ENCODE assay signal across 9 mouse cellular contexts in genomic region chr4:145295589-145296300, GRCm38 (mm10). TPM values are rescaled to one million over a fixed set of nuclear protein-coding genes. Genes with fewer than 3 reads are reported as not detected.
DNase-seq lines count a peak whose midpoint lies in the region; ATAC-seq and TF ChIP-seq lines count a peak whose summit lies in the region.
"Had no signal": no experiment of that assay in that cellular context is flagged by ENCODE, and none has a peak within 500 bp of the region (broad histone marks: within the 10 kb centered on the region; RNA-seq: fewer than 3 reads in every experiment).

No protein-coding gene starts in this region.

- H3K4me2 ChIP-seq in hindbrain, embryonic 13.5 days: no peak overlapping the region
- H3K4me2 ChIP-seq in embryonic facial prominence, embryonic 11.5 days (ENCODE audit: low read depth, low read length): no peak overlapping the region
- H3K4me2 ChIP-seq in hindbrain, postnatal 0 days (ENCODE audit: low read depth, low read length): no peak overlapping the region
- no peak overlapping the region for H3K4me2 ChIP-seq in midbrain, postnatal 0 days (ENCODE audit: low read depth, low read length, poor library complexity, severe bottlenecking)
- H3K4me2 ChIP-seq: embryonic facial prominence, embryonic 15.5 days had no signal

- DNase-seq in hindbrain, embryonic 10.5 days (ENCODE audit: low spot score): peak; percentile 51
- peak; percentile 82 for DNase-seq in ZHBTc4 (ENCODE audit: low read depth, low spot score)
- peak; percentile 69 for DNase-seq in embryonic facial prominence, embryonic 11.5 days (ENCODE audit: low spot score)
- peak; percentile 82 for DNase-seq in hindbrain, postnatal 0 days (ENCODE audit: low spot score)
- peak; percentile 78 to 79 for DNase-seq in left cerebral cortex, postnatal 14 days (ENCODE audit: low spot score in 2 of 2)
- DNase-seq in midbrain, postnatal 0 days (ENCODE audit: low spot score): peak; percentile 76

- no peak overlapping the region for H3K27ac ChIP-seq in hindbrain, embryonic 10.5 days
- no peak overlapping the region for H3K27ac ChIP-seq in hindbrain, embryonic 13.5 days
- H3K27ac ChIP-seq in embryonic facial prominence, embryonic 11.5 days (replicated peaks; ENCODE audit: low read depth, low read length): no peak overlapping the region
- no peak overlapping the region for H3K27ac ChIP-seq in hindbrain, postnatal 0 days
- H3K27ac ChIP-seq in midbrain, postnatal 0 days (ENCODE audit: low read depth, low read length): no peak overlapping the region
- H3K27ac ChIP-seq in testis, adult 2 months (ENCODE audit: control insufficient read depth, insufficient read depth, low read depth, low read length): no peak overlapping the region
- H3K27ac ChIP-seq: embryonic facial prominence, embryonic 15.5 days had no signal

- H3K36me3 ChIP-seq in hindbrain, embryonic 10.5 days: no peaks in the 10 kb centered on the region
- H3K36me3 ChIP-seq in hindbrain, embryonic 13.5 days: no peaks in the 10 kb centered on the region
- no peaks in the 10 kb centered on the region for H3K36me3 ChIP-seq in embryonic facial prominence, embryonic 11.5 days (replicated peaks; ENCODE audit: control insufficient read depth, insufficient read depth, low read depth, low read length)
- no peaks in the 10 kb centered on the region for H3K36me3 ChIP-seq in hindbrain, postnatal 0 days (ENCODE audit: insufficient read depth, low read length)
- no peaks in the 10 kb centered on the region for H3K36me3 ChIP-seq in midbrain, postnatal 0 days (ENCODE audit: insufficient read depth, low read length)
- no peaks in the 10 kb centered on the region for H3K36me3 ChIP-seq in testis, adult 2 months (ENCODE audit: control insufficient read depth, insufficient read depth, low read length)
- H3K36me3 ChIP-seq: embryonic facial prominence, embryonic 15.5 days had no signal

- no peaks in the 10 kb centered on the region for H3K9me3 ChIP-seq in hindbrain, embryonic 10.5 days
- no peaks in the 10 kb centered on the region for H3K9me3 ChIP-seq in hindbrain, embryonic 13.5 days
- no peaks in the 10 kb centered on the region for H3K9me3 ChIP-seq in embryonic facial prominence, embryonic 11.5 days (replicated peaks; ENCODE audit: control insufficient read depth, low read length)
- H3K9me3 ChIP-seq in hindbrain, postnatal 0 days (ENCODE audit: low read length): no peaks in the 10 kb centered on the region
- H3K9me3 ChIP-seq in midbrain, postnatal 0 days (ENCODE audit: low read length): no peaks in the 10 kb centered on the region
- H3K9me3 ChIP-seq: embryonic facial prominence, embryonic 15.5 days had no signal

- H3K9ac ChIP-seq in hindbrain, embryonic 13.5 days: no peak overlapping the region
- no peak overlapping the region for H3K9ac ChIP-seq in embryonic facial prominence, embryonic 11.5 days (replicated peaks; ENCODE audit: low read length)
- no peak overlapping the region for H3K9ac ChIP-seq in hindbrain, postnatal 0 days (replicated peaks; ENCODE audit: low read length)
- H3K9ac ChIP-seq in midbrain, postnatal 0 days (replicated peaks; ENCODE audit: low read length, poor library complexity, severe bottlenecking): no peak overlapping the region
- H3K9ac ChIP-seq: embryonic facial prominence, embryonic 15.5 days had no signal

- no peak for ATAC-seq in hindbrain, embryonic 13.5 days (ENCODE audit: low FRiP score)
- no peak for ATAC-seq in embryonic facial prominence, embryonic 11.5 days (replicated peaks; ENCODE audit: insufficient number of reproducible peaks, low FRiP score, low TSS enrichment, low read depth)
- ATAC-seq in hindbrain, postnatal 0 days: peak; percentile 74
- peak; percentile 69; the same call in 1 of the 2 replicates for ATAC-seq in midbrain, postnatal 0 days (ENCODE audit: low FRiP score)

- no peak overlapping the region for H3K4me3 ChIP-seq in hindbrain, embryonic 10.5 days
- H3K4me3 ChIP-seq in hindbrain, embryonic 13.5 days: no peak overlapping the region
- H3K4me3 ChIP-seq in embryonic facial prominence, embryonic 11.5 days (ENCODE audit: low read depth, low read length): no peak overlapping the region
- no peak overlapping the region for H3K4me3 ChIP-seq in hindbrain, postnatal 0 days (ENCODE audit: low read length)
- H3K4me3 ChIP-seq in midbrain, postnatal 0 days (ENCODE audit: low read depth, low read length): no peak overlapping the region
- no peak overlapping the region for H3K4me3 ChIP-seq in testis, adult 2 months (ENCODE audit: control insufficient read depth, low read depth, low read length)
- H3K4me3 ChIP-seq: embryonic facial prominence, embryonic 15.5 days had no signal

- H3K27me3 ChIP-seq in hindbrain, embryonic 10.5 days (ENCODE audit: insufficient read depth, poor library complexity, severe bottlenecking): no peaks in the 10 kb centered on the region
- no peaks in the 10 kb centered on the region for H3K27me3 ChIP-seq in hindbrain, embryonic 13.5 days
- H3K27me3 ChIP-seq in embryonic facial prominence, embryonic 11.5 days (ENCODE audit: control insufficient read depth, insufficient read depth, low read length): no peaks in the 10 kb centered on the region
- no peaks in the 10 kb centered on the region for H3K27me3 ChIP-seq in hindbrain, postnatal 0 days (ENCODE audit: insufficient read depth, low read length)
- H3K27me3 ChIP-seq in midbrain, postnatal 0 days (ENCODE audit: insufficient read depth, low read length): no peaks in the 10 kb centered on the region
- H3K27me3 ChIP-seq in testis, adult 2 months (ENCODE audit: control insufficient read depth, insufficient read depth, low read length): no peaks in the 10 kb centered on the region
- H3K27me3 ChIP-seq: embryonic facial prominence, embryonic 15.5 days had no signal

- no peaks in the 10 kb centered on the region for H3K4me1 ChIP-seq in hindbrain, embryonic 10.5 days (replicated peaks)
- no peaks in the 10 kb centered on the region for H3K4me1 ChIP-seq in hindbrain, embryonic 13.5 days (replicated peaks)
- H3K4me1 ChIP-seq in embryonic facial prominence, embryonic 11.5 days (ENCODE audit: control insufficient read depth, insufficient read depth, low read length): no peaks in the 10 kb centered on the region
- H3K4me1 ChIP-seq in hindbrain, postnatal 0 days (ENCODE audit: insufficient read depth, low read length): no peaks in the 10 kb centered on the region
- no peaks in the 10 kb centered on the region for H3K4me1 ChIP-seq in midbrain, postnatal 0 days (ENCODE audit: insufficient read depth, low read length)
- peaks cover 9% of the 10 kb centered on the region for H3K4me1 ChIP-seq in testis, adult 2 months (ENCODE audit: control insufficient read depth, insufficient read depth, low read length)
- H3K4me1 ChIP-seq: embryonic facial prominence, embryonic 15.5 days had no signal

- TF ChIP-seq POLR2A in testis, adult 2 months (IDR thresholded peaks at IDR 0.05; ENCODE audit: control insufficient read depth, low read depth, low read length): no peak

- intact Hi-C loops in left cerebral cortex, postnatal 14 days (cut with DNase I): loop anchor here (5.0 to 10.0 kb wide), 3 partner anchors 141 to 531 kb away; no protein-coding TSS in a partner anchor

- TF ChIP-seq CTCF in hindbrain, postnatal 0 days (IDR thresholded peaks at IDR 0.05; ENCODE audit: low read depth): peak; percentile 85
- peak; percentile 84 for TF ChIP-seq CTCF in midbrain, postnatal 0 days (IDR thresholded peaks at IDR 0.05)
- TF ChIP-seq CTCF in testis, adult 2 months (IDR thresholded peaks at IDR 0.05; ENCODE audit: control insufficient read depth, insufficient read depth, insufficient replicate concordance, low read depth, low read length): peak; percentile 47; the same call in 1 of the 2 replicates

- 56% methylated on average over 5 of the region's 5 CpGs for WGBS in hindbrain, embryonic 10.5 days
- 52% methylated on average over 5 of the region's 5 CpGs for WGBS in hindbrain, embryonic 13.5 days
- WGBS in embryonic facial prominence, embryonic 11.5 days: 46% methylated on average over 5 of the region's 5 CpGs
- WGBS in hindbrain, postnatal 0 days: 56% methylated on average over 5 of the region's 5 CpGs
- WGBS in midbrain, postnatal 0 days: 54% methylated on average over 5 of the region's 5 CpGs

RNA-seq across cellular contexts. Expression of gene Tnfrsf8, which starts 19.2 kb away (rescaled TPM):
- polyA plus RNA-seq in hindbrain, embryonic 10.5 days (2016; fragmentation: Nextera tagmentation; extraction: Ambion mirVana): 0.08 and 0.09 TPM in 2 replicates
- 0.12 TPM in 2 replicates for polyA plus RNA-seq in hindbrain, embryonic 13.5 days (2015; fragmentation: Nextera tagmentation; extraction: Ambion mirVana)
- 0.08 TPM in 1 of 2 replicates, not detected in the other for polyA plus RNA-seq in embryonic facial prominence, embryonic 11.5 days (2014; fragmentation: Nextera tagmentation; extraction: Ambion mirVana)
- 1.8 and 2.8 TPM in 2 replicates for total RNA-seq in hindbrain, postnatal 0 days (2014; rRNA removed)
- 1.0 and 1.2 TPM in 2 replicates for polyA plus RNA-seq in hindbrain, postnatal 0 days (2015; fragmentation: Nextera tagmentation; extraction: Ambion mirVana)
- 1 to 10 TPM in 1 of 2 experiments, under 1 TPM in 1; 0.68 to 1.2 TPM for total RNA-seq in left cerebral cortex, postnatal 14 days (2021)
- total RNA-seq in midbrain, postnatal 0 days (2014; rRNA removed): 3.3 and 3.7 TPM in 2 replicates
- 3.0 TPM in 2 replicates for polyA plus RNA-seq in midbrain, postnatal 0 days (2015; fragmentation: Nextera tagmentation; extraction: Ambion mirVana)
- 1.5 TPM in 2 replicates for polyA plus RNA-seq in testis, adult 2 months (2012; rRNA removed)

RNA-seq across cellular contexts. Expression of gene Tnfrsf1b, which starts 49.1 kb away (rescaled TPM):
- polyA plus RNA-seq in hindbrain, embryonic 10.5 days (2016; fragmentation: Nextera tagmentation; extraction: Ambion mirVana): 2.8 and 3.1 TPM in 2 replicates
- 3.2 and 4.1 TPM in 2 replicates for polyA plus RNA-seq in hindbrain, embryonic 13.5 days (2015; fragmentation: Nextera tagmentation; extraction: Ambion mirVana)
- polyA plus RNA-seq in embryonic facial prominence, embryonic 11.5 days (2014; fragmentation: Nextera tagmentation; extraction: Ambion mirVana): 1.1 and 2.7 TPM in 2 replicates
- total RNA-seq in hindbrain, postnatal 0 days (2014; rRNA removed): 7.3 and 36.8 TPM in 2 replicates
- polyA plus RNA-seq in hindbrain, postnatal 0 days (2015; fragmentation: Nextera tagmentation; extraction: Ambion mirVana): 2.5 and 2.9 TPM in 2 replicates
- 1 to 10 TPM; 2.8 to 3.1 TPM for total RNA-seq in left cerebral cortex, postnatal 14 days (2021)
- total RNA-seq in midbrain, postnatal 0 days (2014; rRNA removed): 7.1 and 7.5 TPM in 2 replicates
- polyA plus RNA-seq in midbrain, postnatal 0 days (2015; fragmentation: Nextera tagmentation; extraction: Ambion mirVana): 2.6 and 2.8 TPM in 2 replicates
- polyA plus RNA-seq in testis, adult 2 months (2012; rRNA removed): 0.96 and 1.0 TPM in 2 replicates

Comparison
In these comparisons a context has a peak if more than half of its experiments do, and no peak if none do; other contexts are left out.
1. ATAC-seq: peak in hindbrain, postnatal 0 days (single experiment) and midbrain, postnatal 0 days (single experiment); none in hindbrain, embryonic 13.5 days (single experiment) and embryonic facial prominence, embryonic 11.5 days (single experiment).
2. Peak in every context shown above with its lines, with median percentiles within 50 percentile points of each other: DNase-seq and CTCF ChIP-seq.